Mouse (Mus musculus): ENCODE results near the gene Fabp3.
A peak's percentile ranks its signal among the peaks of the same experiment; 100 is the strongest.

Gene Fabp3

DNA sequence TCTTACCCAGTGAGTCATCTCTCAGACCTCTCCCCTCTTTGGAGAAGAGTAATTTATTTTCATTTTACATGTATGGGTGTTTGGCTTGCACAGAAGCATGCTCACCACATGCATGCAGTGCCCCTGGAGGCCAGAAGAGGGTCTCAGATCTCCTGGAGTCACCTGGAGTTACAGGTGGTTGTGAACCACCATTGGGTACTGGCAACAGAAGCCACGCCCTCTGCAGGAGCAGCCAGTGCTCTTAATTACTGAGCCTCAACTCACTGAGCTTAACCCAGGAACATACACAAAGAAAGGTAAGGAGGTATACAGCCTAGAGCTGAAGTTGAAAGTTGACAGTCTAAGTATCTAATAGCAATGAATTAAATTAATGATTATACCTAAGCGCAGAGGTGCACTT lies 17.1 kb downstream of the Fabp3 start:
- DNase-seq (ENCODE audit: low spot score in 2 of 2), result no peak

DNA sequence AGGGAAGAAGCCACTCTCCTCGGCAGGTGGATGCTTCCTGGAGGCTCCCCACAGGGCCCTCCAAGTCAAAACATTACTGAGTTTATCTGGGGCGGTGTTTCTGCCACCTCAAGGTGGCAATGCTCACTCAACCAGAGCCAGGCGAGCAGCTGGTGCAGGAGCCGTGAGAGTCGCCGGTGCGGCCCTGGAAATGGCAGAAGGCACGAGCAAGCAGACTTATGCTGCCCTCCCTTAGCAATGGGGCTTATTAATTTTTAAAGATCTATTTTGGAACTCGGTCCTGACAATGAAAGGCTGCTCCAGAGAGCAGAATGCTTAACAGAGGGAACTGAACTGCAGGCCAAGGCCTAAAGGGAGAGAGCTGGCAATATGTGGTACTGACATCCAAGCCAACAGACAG lies 19.0 kb downstream of the Fabp3 start:
- no peak for DNase-seq (ENCODE audit: low spot score in 2 of 2)

DNA sequence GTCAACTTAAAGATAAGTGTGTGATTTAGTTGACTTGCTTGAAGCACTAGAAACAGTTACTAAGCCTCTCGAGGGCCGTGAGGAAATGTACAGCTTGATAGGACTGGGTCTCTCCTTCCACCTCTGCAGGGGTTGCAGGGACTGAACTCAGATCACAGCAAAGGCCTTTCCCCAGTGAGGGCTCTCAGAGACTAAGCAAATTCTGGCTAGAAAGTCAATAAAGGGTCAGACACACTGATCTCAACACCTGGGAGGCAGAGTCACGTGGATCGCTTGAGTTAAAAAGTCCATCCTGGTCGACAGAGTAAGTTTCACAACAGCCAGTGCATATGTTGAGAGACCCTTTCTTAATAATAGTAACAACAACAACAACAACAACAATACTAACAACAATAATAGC lies 27.5 kb downstream of the Fabp3 start:
- DNase-seq (ENCODE audit: low spot score in 2 of 2), result no peak

GRCm38 (mm10) chr4:130341691-130342090 lies 33.3 kb downstream of the Fabp3 start:
- DNase-seq (ENCODE audit: low spot score in 2 of 2), result peak; percentile 46 to 70

- peak in 1 of 2 experiments; percentile 28 for DNase-seq (ENCODE audit: low spot score in 2 of 2)
Measured at GRCm38 (mm10) chr4:130349666-130350065, 41.3 kb downstream of the Fabp3 start.

DNA sequence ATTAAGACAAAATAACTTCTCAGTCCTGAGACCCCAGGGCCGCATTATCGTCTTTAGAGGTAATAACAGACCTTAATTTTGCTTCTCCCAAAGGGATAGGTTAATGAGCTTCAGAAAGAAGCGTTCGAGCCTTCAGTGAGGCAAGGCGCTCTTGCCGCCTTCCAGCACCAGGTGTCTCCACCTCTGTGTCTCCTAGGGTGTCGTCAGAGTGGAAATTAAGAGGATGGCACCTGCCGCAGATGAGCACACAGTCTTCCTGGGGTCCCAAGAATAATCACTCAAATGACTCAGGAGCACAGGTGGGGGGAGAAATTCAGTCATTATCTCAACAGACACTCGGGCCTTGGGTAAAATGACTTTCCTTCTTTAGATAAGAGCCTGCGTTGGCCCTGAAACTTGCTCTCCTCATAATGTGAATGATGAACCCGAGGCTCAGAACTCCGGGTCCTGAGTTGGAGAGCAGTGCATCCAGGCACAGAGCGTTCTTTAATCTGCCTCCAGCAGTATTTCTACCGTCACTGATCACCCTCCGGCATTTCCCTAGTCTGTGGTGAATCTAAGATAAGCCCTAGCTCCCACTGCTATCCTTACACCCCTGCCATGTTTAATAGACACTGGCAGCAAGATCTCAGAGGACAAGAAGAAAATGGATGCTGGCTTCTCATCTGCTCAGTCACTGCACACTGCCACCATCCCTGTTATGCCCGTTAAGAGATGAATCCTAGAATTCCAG lies 42.5 kb downstream of the Fabp3 start:
- DNase-seq (ENCODE audit: low spot score in 2 of 2), result no peak

DNA sequence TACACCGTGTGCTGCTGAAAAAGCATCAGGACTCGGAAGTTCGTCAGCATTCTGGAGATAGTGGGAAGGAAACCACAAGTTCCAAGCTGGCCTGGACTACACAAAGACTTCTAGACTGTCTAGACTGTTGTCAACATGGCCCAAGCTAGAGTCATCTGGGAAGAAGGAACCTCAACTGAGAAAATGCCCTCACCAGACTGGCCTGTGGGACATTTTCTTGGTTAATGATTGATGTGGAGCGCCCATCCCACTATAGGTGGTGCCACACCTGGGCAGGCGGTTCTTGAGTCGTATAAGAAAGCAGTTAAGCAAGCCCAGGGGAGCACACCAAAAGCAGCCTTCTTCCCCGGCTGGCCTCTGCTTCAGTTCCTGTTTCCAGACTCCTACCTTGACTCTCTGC lies 44.2 kb downstream of the Fabp3 start:
- DNase-seq (ENCODE audit: low spot score in 2 of 2), result no peak

DNA sequence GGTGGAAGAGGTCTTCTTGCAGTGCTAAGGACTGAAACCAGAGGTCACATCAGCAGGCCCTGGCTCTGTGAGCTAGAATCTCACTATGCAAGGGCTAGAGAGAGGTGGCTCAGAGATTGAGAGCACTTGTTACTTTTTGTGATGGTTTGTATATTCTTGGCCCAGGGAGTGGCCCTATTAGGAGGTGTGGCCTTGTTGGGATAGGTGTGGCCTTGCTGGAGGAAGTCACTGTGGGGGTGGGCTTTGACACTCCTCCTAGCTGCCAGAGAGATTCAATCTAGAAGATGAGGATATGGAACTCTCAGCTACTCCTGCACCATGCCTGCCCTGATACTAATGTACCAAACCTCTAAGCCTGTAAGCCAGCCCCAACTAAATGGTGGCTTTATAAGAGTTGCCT lies 49.6 kb downstream of the Fabp3 start:
- no peak for DNase-seq (ENCODE audit: low spot score in 2 of 2)

GRCm38 (mm10) chr4:130359486-130360237 lies 51.3 kb downstream of the Fabp3 start, which contains the start of the genes Zcchc17 and Snrnp40:
Gene Zcchc17, minus strand, starts transcription at chr4:130359943.
Gene Snrnp40, plus strand, starts transcription at chr4:130360132.
- DNase-seq (ENCODE audit: low spot score in 2 of 2), result peak; percentile 99 to 100

DNA sequence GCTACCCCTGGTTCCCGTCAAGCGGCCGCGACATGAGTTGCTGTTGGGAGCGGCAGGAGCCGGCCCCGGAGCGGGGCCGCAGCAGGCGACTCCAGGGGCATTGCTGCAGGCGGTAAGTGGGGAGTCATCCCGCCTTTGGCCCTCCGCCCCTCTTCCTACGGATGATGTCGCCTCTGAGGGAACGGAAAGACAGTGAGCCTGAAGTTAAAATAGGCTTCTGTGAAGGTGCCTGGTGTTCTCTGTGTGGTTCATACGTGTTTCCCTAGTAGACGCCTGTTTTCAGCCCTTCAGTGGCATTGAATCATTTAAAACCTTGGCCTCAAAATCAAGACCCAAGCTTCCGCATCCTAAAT lies 51.8 kb downstream of the Fabp3 start:
- no peak for DNase-seq (ENCODE audit: low spot score in 2 of 2)
